ENCODE assay signal across 34 mouse cellular contexts in the genomic region with DNA sequence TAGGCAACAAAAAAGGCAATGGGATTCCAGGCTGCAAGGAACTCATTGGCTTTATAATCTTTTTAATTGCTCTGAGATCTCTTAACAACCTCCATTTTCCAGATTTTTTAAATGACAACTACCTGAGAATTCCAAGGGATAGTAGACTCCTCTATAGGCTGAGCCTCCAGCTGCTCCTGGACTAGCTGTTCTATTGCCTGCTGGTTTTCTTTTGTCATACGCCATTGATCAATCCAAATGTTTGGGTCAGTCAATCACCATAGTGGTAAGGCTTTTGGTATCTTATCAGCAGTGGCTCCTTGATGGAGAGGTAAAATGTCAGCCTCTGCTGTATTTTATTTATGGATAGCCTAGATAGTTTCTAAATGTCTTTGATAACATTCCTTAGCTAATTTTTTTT. TPM values are rescaled to one million over a fixed set of nuclear protein-coding genes. Genes with fewer than 3 reads are reported as not detected.
"Had no signal": no experiment of that assay in that cellular context is flagged by ENCODE, and none has a peak within 500 bp of the region (broad histone marks: within the 10 kb centered on the region; RNA-seq: fewer than 3 reads in every experiment).

No protein-coding gene starts in this region.

- H3K27me3 ChIP-seq: heart, embryonic 12.5 days; hindbrain, embryonic 13.5 days; hindbrain, embryonic 15.5 days; kidney, embryonic 15.5 days; limb, embryonic 13.5 days; limb, embryonic 15.5 days; liver, embryonic 13.5 days had no signal

- H3K36me3 ChIP-seq: heart, embryonic 10.5 days; heart, embryonic 12.5 days; hindbrain, embryonic 13.5 days; hindbrain, embryonic 15.5 days; kidney, embryonic 15.5 days; limb, embryonic 13.5 days; limb, embryonic 15.5 days; liver, embryonic 13.5 days had no signal

- H3K4me1 ChIP-seq: heart, embryonic 10.5 days; heart, embryonic 12.5 days; hindbrain, embryonic 13.5 days; hindbrain, embryonic 15.5 days; kidney, embryonic 15.5 days; limb, embryonic 13.5 days; limb, embryonic 15.5 days; liver, embryonic 13.5 days had no signal

- H3K9me3 ChIP-seq: heart, embryonic 10.5 days had no signal

- H3K9ac ChIP-seq: heart, embryonic 12.5 days; hindbrain, embryonic 13.5 days; hindbrain, embryonic 15.5 days; kidney, embryonic 15.5 days; limb, embryonic 13.5 days; limb, embryonic 15.5 days; liver, embryonic 13.5 days had no signal

- ATAC-seq: hindbrain, postnatal 0 days; intestine, embryonic 16.5 days had no signal

- DNase-seq: gastrocnemius, postnatal 14 days; gastrocnemius, postnatal 36 days; heart, adult 18-20 months; heart, postnatal 10 days; heart, postnatal 36 days; kidney, adult 11 months; kidney, adult 2 months; kidney, adult 9 months; kidney, postnatal 14 days; kidney, postnatal 36 days; layer of hippocampus, adult 9-11 months; layer of hippocampus, postnatal 36 days; left cerebral cortex, postnatal 4 days; liver, embryonic 13.5 days had no signal

- H3K4me2 ChIP-seq: heart, embryonic 12.5 days; hindbrain, embryonic 13.5 days; hindbrain, embryonic 15.5 days; kidney, embryonic 15.5 days; limb, embryonic 13.5 days; limb, embryonic 15.5 days; liver, embryonic 13.5 days had no signal

- H3K27ac ChIP-seq: heart, embryonic 10.5 days; hindbrain, embryonic 13.5 days; hindbrain, embryonic 15.5 days; hindbrain, postnatal 0 days; kidney, embryonic 15.5 days; kidney, postnatal 0 days; limb, embryonic 13.5 days; limb, embryonic 15.5 days; liver, embryonic 13.5 days had no signal

- H3K4me3 ChIP-seq: heart, embryonic 10.5 days; heart, embryonic 12.5 days; hindbrain, embryonic 13.5 days; hindbrain, embryonic 15.5 days; kidney, embryonic 15.5 days; limb, embryonic 13.5 days; limb, embryonic 15.5 days; liver, embryonic 13.5 days had no signal

RNA-seq across cellular contexts. Expression of gene Zfp985, which starts 44.6 kb away (rescaled TPM):
- total RNA-seq: hindbrain, postnatal 0 days; layer of hippocampus, adult 18-20 months; layer of hippocampus, postnatal 14 days; layer of hippocampus, postnatal 36 days; left cerebral cortex, adult 18-20 months; left cerebral cortex, adult 8-10 months; left cerebral cortex, postnatal 25 days; left cerebral cortex, postnatal 4 days; liver, adult 2 months had no signal
- polyA plus RNA-seq: gonadal fat pad, adult 2 months; heart, embryonic 14.5 days; hindbrain, embryonic 13.5 days; kidney, adult 2 months; large intestine, adult 2 months; limb, embryonic 15.5 days; liver, adult 2 months had no signal

RNA-seq across cellular contexts. Expression of gene Zfp979, which starts 44.6 kb away (rescaled TPM):
- polyA plus RNA-seq: liver, adult 2 months had no signal

RNA-seq across cellular contexts. Expression of gene Gm16503, which starts 57.7 kb away (rescaled TPM):
- total RNA-seq: gastrocnemius, adult 18-20 months; liver, adult 2 months had no signal
- polyA plus RNA-seq: large intestine, adult 2 months; liver, adult 2 months had no signal
